9 mouse cellular contexts compared by ENCODE assay signal in genomic region chr7:19160115-19160514, GRCm38 (mm10). TPM values are rescaled to one million over a fixed set of nuclear protein-coding genes. Genes with fewer than 3 reads are reported as not detected.
DNase-seq lines count a peak whose midpoint lies in the region; ATAC-seq and TF ChIP-seq lines count a peak whose summit lies in the region.
"Had no signal": no experiment of that assay in that cellular context is flagged by ENCODE, and none has a peak within 500 bp of the region (broad histone marks: within the 10 kb centered on the region; RNA-seq: fewer than 3 reads in every experiment).

No protein-coding gene starts in this region.

- under 1% methylated on average over 20 of the region's 20 CpGs for WGBS in hindbrain, embryonic 13.5 days
- 3% methylated on average over 20 of the region's 20 CpGs for WGBS in liver, postnatal 0 days (ENCODE audit: insufficient replicate concordance)

- no peak for TF ChIP-seq EP300 in liver, postnatal 0 days (IDR thresholded peaks at IDR 0.05; ENCODE audit: low read depth)

- TF ChIP-seq CTCF in gastrocnemius, adult 2 months (IDR thresholded peaks at IDR 0.05): no peak
- TF ChIP-seq CTCF in liver, postnatal 0 days (IDR thresholded peaks at IDR 0.05; ENCODE audit: low read depth): no peak

- ATAC-seq in hindbrain, embryonic 13.5 days (ENCODE audit: low FRiP score): peak; percentile 13; the same call in 1 of the 2 replicates
- peak; percentile 73 for ATAC-seq in liver, postnatal 0 days

- peak overlapping the region; percentile 79 for H3K9ac ChIP-seq in ES-E14 (ENCODE audit: insufficient read depth, low read depth, low read length, poor library complexity, severe bottlenecking)
- peak overlapping the region; percentile 60 for H3K9ac ChIP-seq in hindbrain, embryonic 13.5 days
- 0 out of 2 replicates have a peak overlapping the region, but pooled peaks have one; percentile 21 for H3K9ac ChIP-seq in liver, postnatal 0 days (replicated peaks)

- peaks cover 2% of the 10 kb centered on the region; the same call in 1 of the 2 replicates for H3K36me3 ChIP-seq in ES-E14 (ENCODE audit: control insufficient read depth, insufficient read depth, low read length, poor library complexity, severe bottlenecking)
- no peaks in the 10 kb centered on the region for H3K36me3 ChIP-seq in hindbrain, embryonic 13.5 days
- H3K36me3 ChIP-seq in liver, postnatal 0 days (replicated peaks; ENCODE audit: insufficient read depth, low read length): no peaks in the 10 kb centered on the region

- H3K4me1 ChIP-seq in ES-E14 (ENCODE audit: control insufficient read depth in 2 of 2, insufficient read depth in 2 of 2, low read length in 2 of 2, poor library complexity in 1 of 2): peaks cover 0 to 23% of the 10 kb centered on the region in 2 experiments; a peak in 3 of 4 replicates
- H3K4me1 ChIP-seq in hindbrain, embryonic 13.5 days (replicated peaks): peaks cover 38% of the 10 kb centered on the region
- peaks cover 19% of the 10 kb centered on the region for H3K4me1 ChIP-seq in liver, postnatal 0 days (ENCODE audit: insufficient read depth)

- peaks cover 55% of the 10 kb centered on the region for H3K27me3 ChIP-seq in hindbrain, embryonic 13.5 days
- peaks cover 34% of the 10 kb centered on the region for H3K27me3 ChIP-seq in liver, postnatal 0 days (ENCODE audit: insufficient read depth, low read length)

- H3K27ac ChIP-seq in gastrocnemius, adult 2 months: no peak overlapping the region
- no peak overlapping the region for H3K27ac ChIP-seq in ES-E14 (ENCODE audit: insufficient read depth, low read depth, low read length, poor library complexity, severe bottlenecking)
- H3K27ac ChIP-seq in hindbrain, embryonic 13.5 days: no peak overlapping the region
- no peak overlapping the region for H3K27ac ChIP-seq in liver, postnatal 0 days (ENCODE audit: low read depth)

- H3K9me3 ChIP-seq in ES-E14 (ENCODE audit: control insufficient read depth, insufficient read depth, low read depth, low read length): no peaks in the 10 kb centered on the region
- no peaks in the 10 kb centered on the region for H3K9me3 ChIP-seq in hindbrain, embryonic 13.5 days
- no peaks in the 10 kb centered on the region for H3K9me3 ChIP-seq in liver, postnatal 0 days (ENCODE audit: low read length)

- H3K4me2 ChIP-seq in hindbrain, embryonic 13.5 days: peak overlapping the region; percentile 60
- peak overlapping the region; percentile 72 for H3K4me2 ChIP-seq in liver, postnatal 0 days (ENCODE audit: low read depth, low read length)

- intact Hi-C loops in gastrocnemius, adult 2 months (cut with DNase I): no loop called here
- intact Hi-C loops in left cerebral cortex, postnatal 36 days (cut with DNase I): no loop called here

- H3K4me3 ChIP-seq in gastrocnemius, adult 2 months: peak overlapping the region; percentile 62
- H3K4me3 ChIP-seq in ES-E14 (ENCODE audit: insufficient read depth in 1 of 2, low read depth in 1 of 2, low read length in 2 of 2, poor library complexity in 1 of 2, severe bottlenecking in 1 of 2): peak overlapping the region; percentile 78 to 85
- peak overlapping the region; percentile 37 for H3K4me3 ChIP-seq in hindbrain, embryonic 13.5 days
- peak overlapping the region; percentile 39 for H3K4me3 ChIP-seq in liver, postnatal 0 days (ENCODE audit: low read depth, low read length)

- in situ Hi-C loops in ES-E14 (cut with MboI; ENCODE audit: low sequenced_read_pairs in 2 of 2, unreplicated experiment in 2 of 2): no loop called here

- no peak for DNase-seq in gastrocnemius, adult 2 months
- DNase-seq in gastrocnemius, adult 18-20 months (ENCODE audit: low spot score): no peak
- DNase-seq in ES-E14 (ENCODE audit: low read depth, low spot score): peak; percentile 78
- DNase-seq in liver, postnatal 0 days: peak; percentile 80
- DNase-seq in ovary, postnatal 36 days (ENCODE audit: low spot score): no peak
- no peak for DNase-seq in left cerebral cortex, postnatal 36 days (ENCODE audit: low spot score in 2 of 2)
- DNase-seq in testis, postnatal 10 days (ENCODE audit: low spot score): no peak

TF ChIP-seq in ES-E14, 5 proteins besides CTCF, POLR2A, EP300 and RAD21:
- TF ChIP-seq ZNF384 (IDR thresholded peaks at IDR 0.05; ENCODE audit: low read depth, low read length) (no peak), HCFC1 (IDR thresholded peaks at IDR 0.05; ENCODE audit: borderline replicate concordance, insufficient read depth, low read length) (no peak), ZC3H11A (IDR thresholded peaks at IDR 0.05; ENCODE audit: borderline replicate concordance, low read depth, low read length) (no peak), CHD2 (IDR thresholded peaks at IDR 0.05; ENCODE audit: low read depth, low read length) (no peak), MAFK (IDR thresholded peaks at IDR 0.05; ENCODE audit: insufficient read depth, low read depth, low read length) (no peak)
TF ChIP-seq in ES-E14: peak in this region for 0.

RNA-seq across cellular contexts. Expression of gene Gipr, which starts 5.8 kb away (rescaled TPM):
- total RNA-seq in gastrocnemius, adult 2 months (2021): not detected
- not detected for total RNA-seq in gastrocnemius, adult 18-20 months (2021)
- 1.5 and 3.6 TPM in 2 replicates for total RNA-seq in ES-E14 (2012; rRNA removed)
- polyA plus RNA-seq in hindbrain, embryonic 13.5 days (2015; fragmentation: Nextera tagmentation; extraction: Ambion mirVana): 1.6 and 2.3 TPM in 2 replicates
- polyA plus RNA-seq in liver, postnatal 0 days (2015; fragmentation: Nextera tagmentation; extraction: Ambion mirVana): 0.04 TPM in 1 of 2 replicates, not detected in the other
- 1 to 10 TPM in 1 of 2 experiments, under 1 TPM in 1; 0.89 to 2.6 TPM for total RNA-seq in left cerebral cortex, postnatal 36 days (2021)
- total RNA-seq: hematopoietic stem cell, adult 5-6 weeks had no signal

RNA-seq across cellular contexts. Expression of gene Snrpd2, which starts 10.6 kb away (rescaled TPM):
- 10 to 100 TPM; 49.7 to 58.0 TPM for total RNA-seq in gastrocnemius, adult 2 months (2021)
- total RNA-seq in gastrocnemius, adult 18-20 months (2021): 10 to 100 TPM; 50.5 to 55.4 TPM
- 355 and 382 TPM in 2 replicates for total RNA-seq in ES-E14 (2012; rRNA removed)
- polyA plus RNA-seq in hindbrain, embryonic 13.5 days (2015; fragmentation: Nextera tagmentation; extraction: Ambion mirVana): 123 and 128 TPM in 2 replicates
- polyA plus RNA-seq in liver, postnatal 0 days (2015; fragmentation: Nextera tagmentation; extraction: Ambion mirVana): 38.9 and 41.0 TPM in 2 replicates
- 10 to 100 TPM; 70.3 to 76.0 TPM for total RNA-seq in left cerebral cortex, postnatal 36 days (2021)

RNA-seq across cellular contexts. Expression of gene Qpctl, which starts 11.0 kb away (rescaled TPM):
- total RNA-seq in gastrocnemius, adult 2 months (2021): 1 to 10 TPM; 2.0 TPM
- 1 to 10 TPM; 1.9 to 2.0 TPM for total RNA-seq in gastrocnemius, adult 18-20 months (2021)
- total RNA-seq in ES-E14 (2012; rRNA removed): 8.1 and 11.7 TPM in 2 replicates
- polyA plus RNA-seq in hindbrain, embryonic 13.5 days (2015; fragmentation: Nextera tagmentation; extraction: Ambion mirVana): 23.1 and 23.8 TPM in 2 replicates
- 5.2 and 5.8 TPM in 2 replicates for polyA plus RNA-seq in liver, postnatal 0 days (2015; fragmentation: Nextera tagmentation; extraction: Ambion mirVana)
- total RNA-seq in left cerebral cortex, postnatal 36 days (2021): 10 to 100 TPM; 14.6 to 17.3 TPM

RNA-seq across cellular contexts. Expression of gene Eml2, which starts 16.1 kb away (rescaled TPM):
- 10 to 100 TPM in 1 of 2 experiments, 1 to 10 TPM in 1; 9.5 to 10.5 TPM for total RNA-seq in gastrocnemius, adult 2 months (2021)
- 10 to 100 TPM; 13.9 to 15.0 TPM for total RNA-seq in gastrocnemius, adult 18-20 months (2021)
- total RNA-seq in ES-E14 (2012; rRNA removed): 29.5 and 29.8 TPM in 2 replicates
- 6.6 and 8.2 TPM in 2 replicates for polyA plus RNA-seq in hindbrain, embryonic 13.5 days (2015; fragmentation: Nextera tagmentation; extraction: Ambion mirVana)
- 3.3 and 3.4 TPM in 2 replicates for polyA plus RNA-seq in liver, postnatal 0 days (2015; fragmentation: Nextera tagmentation; extraction: Ambion mirVana)
- 100 to 1,000 TPM; 124 to 156 TPM for total RNA-seq in left cerebral cortex, postnatal 36 days (2021)

RNA-seq across cellular contexts. Expression of gene Fbxo46, which starts 40.5 kb away (rescaled TPM):
- 1 to 10 TPM; 2.3 to 3.0 TPM for total RNA-seq in gastrocnemius, adult 2 months (2021)
- total RNA-seq in gastrocnemius, adult 18-20 months (2021): 1 to 10 TPM; 2.2 to 2.6 TPM
- total RNA-seq in ES-E14 (2012; rRNA removed): 19.5 and 27.1 TPM in 2 replicates
- polyA plus RNA-seq in hindbrain, embryonic 13.5 days (2015; fragmentation: Nextera tagmentation; extraction: Ambion mirVana): 18.9 and 20.2 TPM in 2 replicates
- polyA plus RNA-seq in liver, postnatal 0 days (2015; fragmentation: Nextera tagmentation; extraction: Ambion mirVana): 3.2 and 3.6 TPM in 2 replicates
- 10 to 100 TPM; 14.0 to 14.3 TPM for total RNA-seq in left cerebral cortex, postnatal 36 days (2021)

Comparison
In these comparisons a context has a peak if more than half of its experiments do, and no peak if none do; other contexts are left out.
1. DNase-seq: peak in ES-E14 (single experiment) and liver, postnatal 0 days (single experiment); none in gastrocnemius, adult 2 months (single experiment), gastrocnemius, adult 18-20 months (single experiment), ovary, postnatal 36 days (single experiment), left cerebral cortex, postnatal 36 days (0 of 2) and testis, postnatal 10 days (single experiment).
2. H3K9ac ChIP-seq: peak in every context shown above with its lines; median percentile 79 in ES-E14; 60 in hindbrain, embryonic 13.5 days; 21 in liver, postnatal 0 days.
3. Peak in every context shown above with its lines, with median percentiles within 50 percentile points of each other: H3K4me3 ChIP-seq.